Mouse (Mus musculus) heart, postnatal 0 days (tissue): ENCODE data around the gene Arpc5.

Experiments used
- CTCF ChIP-seq: IDR thresholded peaks from 2 replicates; pipeline ENCODE4 v1.5.1; 2016; ENCODE audit warnings: antibody characterized with exemption, control low read depth, low read depth
- EP300 ChIP-seq: IDR thresholded peaks from 2 replicates; pipeline ENCODE4 v1.6.1; 2016; ENCODE audit warnings: antibody characterized with exemption, low read depth

GRCm38 (mm10) chr1:152771016-152771415 lies 4.7 kb downstream of the Arpc5 start:
- TF ChIP-seq EP300 (no peak), CTCF (no peak)
